Mouse (Mus musculus): ENCODE measurements around the gene Galnt18. TPM values are rescaled to one million over a fixed set of nuclear protein-coding genes. Genes with fewer than 3 reads are reported as not detected.

Gene Galnt18
- polyA plus RNA-seq, 1 experiment from 2014 or later, result 10.2 TPM

DNA sequence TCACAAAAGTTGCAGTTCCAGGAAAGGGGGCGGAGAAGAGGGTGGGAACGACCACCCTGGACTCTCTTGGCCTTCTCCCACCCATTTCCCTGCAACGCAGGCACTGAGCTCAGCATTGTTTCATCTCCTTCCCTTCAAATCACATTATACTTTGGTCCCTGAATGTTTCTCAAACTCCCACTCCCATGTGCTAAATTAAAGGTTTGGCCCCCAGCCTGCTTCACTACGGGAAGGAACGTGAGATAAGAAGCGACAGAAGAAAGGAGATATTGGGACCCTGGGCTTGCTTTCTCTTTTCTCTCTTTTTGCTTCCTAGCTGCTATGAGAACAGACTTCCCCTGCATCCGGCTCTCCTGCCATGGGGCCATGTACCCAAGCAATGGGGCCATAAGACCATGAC lies 55.0 kb downstream of the Galnt18 start:
- 81% methylated on average over 7 of the region's 7 CpGs for WGBS
- Histone ChIP-seq H3K9ac (replicated peaks) (no peak overlapping the region), H3K36me3 (no peaks in the 10 kb centered on the region), H3K4me1 (peaks cover 12% of the 10 kb centered on the region), H3K27ac (replicated peaks) (no peak overlapping the region), H3K27me3 (no peaks in the 10 kb centered on the region), H3K9me3 (no peaks in the 10 kb centered on the region), H3K4me3 (no peak overlapping the region), H3K4me2 (replicated peaks) (no peak overlapping the region)
- ATAC-seq (replicated peaks), result no peak

DNA sequence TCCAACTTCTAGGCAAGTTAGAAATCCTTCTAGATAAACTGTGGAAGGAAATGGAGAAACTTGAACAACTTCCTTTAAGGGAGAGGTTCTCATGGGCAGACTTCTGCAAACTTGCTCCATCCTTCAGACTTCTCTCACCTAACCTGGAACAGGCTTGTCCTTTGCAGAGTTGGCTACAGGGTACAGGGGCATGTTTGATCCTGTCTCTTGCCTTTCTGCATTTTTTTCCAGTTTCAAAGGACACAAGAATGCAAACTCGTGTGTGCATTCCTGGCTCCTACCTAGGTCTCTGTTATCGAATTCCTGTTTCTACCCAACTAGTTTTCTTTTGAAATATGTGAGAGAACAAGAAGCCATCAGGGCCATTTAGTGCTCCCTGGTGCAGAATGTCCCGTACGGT lies 55.8 kb downstream of the Galnt18 start:
- no peak for ATAC-seq (replicated peaks)

DNA sequence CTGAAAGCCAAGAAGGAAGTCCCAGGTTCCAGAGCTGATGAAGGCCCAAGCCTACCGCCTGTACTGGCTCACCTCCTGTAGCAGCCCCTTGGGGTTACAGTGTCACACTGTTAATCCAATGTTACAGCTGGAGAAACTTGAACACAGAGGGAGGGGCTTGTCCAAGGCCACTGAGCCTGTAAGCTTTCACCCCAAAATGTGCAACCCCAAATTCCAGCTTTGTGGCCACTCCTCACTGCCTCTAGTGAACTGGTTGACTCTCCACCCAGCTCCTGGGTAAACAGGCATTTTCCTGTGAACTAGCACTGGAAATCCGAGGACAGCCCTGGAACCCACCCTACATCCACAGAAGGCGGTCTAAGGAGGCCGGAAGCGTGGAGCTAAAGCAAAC lies 58.5 kb downstream of the Galnt18 start:
- no peak for ATAC-seq (replicated peaks)
- Histone ChIP-seq H3K9ac (replicated peaks) (no peak overlapping the region), H3K4me1 (peaks cover 14% of the 10 kb centered on the region), H3K4me3 (no peak overlapping the region), H3K9me3 (no peaks in the 10 kb centered on the region), H3K4me2 (replicated peaks) (no peak overlapping the region), H3K27me3 (no peaks in the 10 kb centered on the region), H3K27ac (replicated peaks) (no peak overlapping the region), H3K36me3 (no peaks in the 10 kb centered on the region)
- WGBS, result 89% methylated on average over 5 of the region's 5 CpGs

More for the DNA sequence above, 55.8 kb downstream of the Galnt18 start:
- WGBS, result 91% methylated on average over 4 of the region's 4 CpGs
- no peak overlapping the region for H3K27ac ChIP-seq (replicated peaks)
- peaks cover 14% of the 10 kb centered on the region for H3K4me1 ChIP-seq
- H3K27me3 ChIP-seq, result no peaks in the 10 kb centered on the region
- no peaks in the 10 kb centered on the region for H3K36me3 ChIP-seq
- H3K4me2 ChIP-seq (replicated peaks), result no peak overlapping the region
- H3K9me3 ChIP-seq, result no peaks in the 10 kb centered on the region
- no peak overlapping the region for H3K9ac ChIP-seq (replicated peaks)
- no peak overlapping the region for H3K4me3 ChIP-seq

DNA sequence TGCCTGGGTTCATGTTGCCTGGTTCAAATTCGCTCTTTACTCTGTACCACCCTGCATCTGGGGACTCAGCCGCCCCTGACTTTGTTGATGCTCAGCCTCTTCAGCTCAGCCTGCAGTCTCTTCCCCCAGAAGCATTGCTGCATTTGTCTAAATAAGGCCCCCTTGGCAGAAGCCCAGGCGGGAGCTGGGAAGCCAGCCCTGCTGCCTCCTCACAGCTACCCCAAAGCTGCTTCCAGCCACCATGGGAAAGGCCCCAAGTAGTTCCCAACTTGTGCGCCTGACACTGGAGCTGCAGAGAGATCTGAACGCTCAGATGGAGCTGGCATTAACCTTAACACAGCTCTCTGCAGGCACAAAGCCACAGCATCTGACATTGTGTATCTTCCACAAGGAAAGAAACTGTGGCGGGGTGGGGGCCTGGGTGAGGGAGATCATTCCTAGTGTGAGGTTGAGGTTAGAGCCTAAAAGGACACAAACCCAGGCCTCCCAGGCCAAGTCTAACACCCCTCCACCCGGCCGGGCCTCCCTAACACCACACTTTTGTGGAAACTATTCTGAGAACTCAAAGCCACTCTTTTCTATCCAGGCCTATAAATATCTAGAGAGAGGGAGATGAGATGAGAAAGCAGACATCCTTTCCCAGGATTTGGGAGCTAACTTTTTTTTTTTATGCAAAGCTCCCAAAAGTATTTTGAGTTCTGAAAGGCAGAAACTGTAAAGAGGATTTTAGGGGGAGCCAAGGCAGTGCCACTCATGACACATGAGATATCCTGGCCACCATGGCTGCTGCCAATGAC lies 59.1 kb downstream of the Galnt18 start:
- WGBS, result 54% methylated on average over 8 of the region's 8 CpGs
- Histone ChIP-seq H3K4me3 (no peak overlapping the region), H3K27me3 (no peaks in the 10 kb centered on the region), H3K36me3 (no peaks in the 10 kb centered on the region), H3K4me1 (peaks cover 14% of the 10 kb centered on the region), H3K27ac (replicated peaks) (peak overlapping the region; percentile 25), H3K9ac (replicated peaks) (no peak overlapping the region), H3K4me2 (replicated peaks) (no peak overlapping the region), H3K9me3 (no peaks in the 10 kb centered on the region)
- ATAC-seq (replicated peaks), result peak; percentile 63; the same call in 1 of the 2 replicates

DNA sequence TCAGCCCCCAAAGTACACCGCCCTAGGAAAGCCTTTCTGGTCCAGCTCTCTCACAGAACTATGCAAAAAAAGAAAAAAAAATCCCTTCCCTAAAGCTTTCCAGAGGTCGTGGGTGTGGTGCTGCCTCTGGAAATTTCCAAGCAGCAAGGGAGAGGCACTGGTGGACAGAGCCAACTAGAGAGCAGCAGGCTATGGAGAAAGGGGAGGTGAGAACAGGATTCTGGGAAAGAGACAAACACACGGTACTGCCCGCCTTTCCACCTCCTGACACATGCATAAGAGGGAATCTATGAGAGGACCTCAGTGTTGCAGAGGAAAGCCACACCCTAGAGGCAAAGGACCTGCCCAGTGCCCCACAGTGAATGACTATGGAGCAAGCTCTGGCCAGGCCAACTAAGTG lies 60.9 kb downstream of the Galnt18 start:
- Histone ChIP-seq H3K4me2 (replicated peaks) (no peak overlapping the region), H3K4me3 (no peak overlapping the region), H3K9me3 (no peaks in the 10 kb centered on the region), H3K27ac (replicated peaks) (no peak overlapping the region), H3K36me3 (no peaks in the 10 kb centered on the region), H3K4me1 (peaks cover 14% of the 10 kb centered on the region), H3K9ac (replicated peaks) (no peak overlapping the region), H3K27me3 (no peaks in the 10 kb centered on the region)
- WGBS, result 83% methylated on average over 4 of the region's 4 CpGs
- no peak for ATAC-seq (replicated peaks)

DNA sequence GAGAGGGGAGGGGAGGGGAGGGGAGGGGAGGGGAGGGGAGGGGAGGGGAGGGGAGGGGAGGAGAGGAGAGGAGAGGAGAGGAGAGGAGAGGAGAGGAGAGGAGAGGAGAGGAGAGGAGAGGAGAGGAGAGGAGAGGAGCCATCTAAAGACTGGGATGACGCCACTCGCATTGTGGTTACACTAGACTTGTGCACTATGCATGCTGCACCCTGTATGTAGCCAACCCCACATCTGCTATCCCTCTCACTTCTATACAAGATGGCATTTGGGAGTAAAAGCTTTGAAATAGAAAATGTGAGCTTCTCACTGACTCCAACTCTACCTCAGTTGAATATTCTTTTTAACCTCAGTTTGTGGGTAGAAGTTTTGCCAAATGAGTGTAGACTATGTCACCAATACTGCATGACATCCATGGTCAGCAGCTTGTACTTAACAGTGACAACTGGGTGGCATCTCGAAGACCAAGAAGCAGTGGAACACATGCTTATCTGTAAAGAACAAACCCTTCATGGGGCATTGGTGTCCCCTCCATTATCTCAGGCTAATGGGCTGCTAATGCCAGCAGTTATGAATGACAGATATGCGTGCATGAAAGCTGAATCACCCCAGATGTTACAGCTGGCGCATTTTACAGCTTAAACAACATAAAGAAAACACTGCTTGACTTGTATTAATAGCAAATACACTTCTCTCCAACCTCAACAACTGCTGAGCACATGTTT lies 65.0 kb downstream of the Galnt18 start:
- ATAC-seq (replicated peaks), result no peak
- Histone ChIP-seq H3K9me3 (no peaks in the 10 kb centered on the region), H3K27ac (replicated peaks) (no peak overlapping the region), H3K4me1 (peaks cover 3% of the 10 kb centered on the region), H3K27me3 (no peaks in the 10 kb centered on the region), H3K4me3 (no peak overlapping the region), H3K9ac (replicated peaks) (no peak overlapping the region), H3K36me3 (no peaks in the 10 kb centered on the region), H3K4me2 (replicated peaks) (no peak overlapping the region)
- WGBS, result 80% methylated on average over 5 of the region's 5 CpGs

DNA sequence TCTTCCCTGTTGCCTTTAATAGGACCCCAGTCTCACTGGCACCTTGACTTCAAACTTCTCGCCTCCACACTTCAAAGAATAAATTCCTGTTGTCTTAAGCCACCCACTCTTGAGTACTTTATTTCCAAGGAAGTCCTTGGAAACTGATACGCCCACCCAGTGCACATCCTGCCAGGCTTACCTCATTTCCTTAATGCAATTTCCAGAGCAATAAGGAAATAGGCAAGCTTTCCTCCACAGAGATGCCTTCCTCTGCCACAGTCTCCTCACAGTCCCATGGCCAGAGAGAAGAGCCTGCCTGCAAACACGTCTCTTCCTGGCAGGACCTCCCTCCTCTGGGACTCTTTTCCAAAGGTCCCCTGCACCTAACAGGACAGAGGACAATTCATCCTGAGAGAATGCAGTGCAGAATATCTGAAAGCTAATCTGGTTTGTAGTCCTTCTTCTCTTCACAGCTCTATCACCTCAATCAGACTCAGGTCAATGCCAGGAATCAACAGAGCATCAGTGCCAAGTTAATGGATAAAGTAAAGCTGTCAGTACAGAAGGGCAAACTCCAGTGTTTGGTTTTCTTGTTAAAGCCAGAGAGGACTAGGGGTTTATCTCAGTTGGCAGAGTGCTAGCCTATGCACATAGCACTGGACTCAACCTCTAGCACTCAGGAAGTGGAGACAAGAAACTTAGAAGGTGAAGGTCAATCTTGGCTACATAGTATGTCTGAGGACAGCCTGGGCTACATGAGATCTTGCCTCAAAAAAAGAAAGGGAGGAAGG lies 65.8 kb downstream of the Galnt18 start:
- H3K27me3 ChIP-seq, result no peaks in the 10 kb centered on the region
- H3K4me1 ChIP-seq, result no peaks in the 10 kb centered on the region
- H3K9me3 ChIP-seq, result no peaks in the 10 kb centered on the region
- 82% methylated on average over 3 of the region's 3 CpGs for WGBS
- ATAC-seq (replicated peaks), result no peak
- no peak overlapping the region for H3K4me3 ChIP-seq
- H3K27ac ChIP-seq (replicated peaks), result no peak overlapping the region
- no peaks in the 10 kb centered on the region for H3K36me3 ChIP-seq
- H3K4me2 ChIP-seq (replicated peaks), result no peak overlapping the region
- H3K9ac ChIP-seq (replicated peaks), result no peak overlapping the region

DNA sequence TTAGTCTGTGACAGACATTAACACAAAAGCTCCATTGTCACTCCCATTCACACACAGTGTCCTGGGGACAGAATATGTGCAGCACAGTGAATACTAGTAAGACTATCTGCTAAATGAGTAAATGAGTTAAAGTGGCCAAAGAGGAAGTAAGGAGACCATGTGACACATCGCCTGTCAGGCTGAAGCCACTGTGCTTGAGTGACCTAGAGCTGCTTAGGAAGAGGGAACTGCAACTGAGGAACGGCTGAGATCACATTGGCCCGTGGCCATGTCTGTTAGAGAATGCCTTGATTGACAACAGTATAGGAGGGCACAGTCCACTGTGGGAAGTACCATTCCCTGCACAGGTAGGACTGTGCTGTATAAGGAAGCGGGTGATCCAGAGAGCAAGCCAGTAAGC lies 67.0 kb downstream of the Galnt18 start:
- H3K27ac ChIP-seq (replicated peaks), result no peak overlapping the region
- H3K4me1 ChIP-seq, result no peaks in the 10 kb centered on the region
- H3K4me2 ChIP-seq (replicated peaks), result no peak overlapping the region
- H3K4me3 ChIP-seq, result no peak overlapping the region
- ATAC-seq (replicated peaks), result no peak
- 69% methylated on average over 4 of the region's 4 CpGs for WGBS
- no peaks in the 10 kb centered on the region for H3K36me3 ChIP-seq
- no peaks in the 10 kb centered on the region for H3K27me3 ChIP-seq
- H3K9ac ChIP-seq (replicated peaks), result no peak overlapping the region
- H3K9me3 ChIP-seq, result no peaks in the 10 kb centered on the region

DNA sequence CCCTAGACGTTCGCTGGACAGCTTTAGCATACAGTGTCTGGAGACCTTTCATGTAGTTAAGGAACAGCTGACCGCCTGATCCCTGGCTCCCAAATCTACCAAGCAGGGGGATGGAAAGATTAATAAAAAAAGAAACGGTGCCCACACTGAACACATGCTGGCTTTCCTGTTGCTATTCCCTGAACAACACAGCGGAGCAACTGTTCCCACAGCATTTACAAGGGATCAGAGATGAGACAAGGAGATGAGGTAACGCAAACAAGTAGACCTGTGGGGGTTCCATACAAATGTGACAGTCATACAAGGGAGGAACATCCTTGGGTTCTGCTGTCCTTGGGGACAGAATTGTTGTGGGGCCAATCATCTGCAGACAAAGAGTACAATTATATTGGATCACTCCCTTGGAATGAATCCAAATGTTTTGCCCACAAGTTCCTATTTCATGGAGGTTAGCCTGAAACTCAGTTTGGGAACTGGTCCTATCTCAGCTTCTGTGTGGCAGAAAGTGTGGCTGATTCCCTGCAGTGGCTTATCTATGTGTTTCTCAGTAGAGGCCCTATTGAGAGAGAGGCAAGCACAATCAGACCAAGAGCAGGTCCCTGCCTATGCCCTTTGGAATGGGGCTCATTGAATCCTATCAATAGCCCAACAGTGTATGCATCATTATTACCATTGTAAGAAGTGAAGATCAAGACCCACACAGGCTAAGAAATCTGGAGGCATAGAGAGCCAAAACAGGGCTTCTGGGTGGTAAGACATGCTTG lies 68.5 kb downstream of the Galnt18 start:
- H3K27ac ChIP-seq (replicated peaks), result no peak overlapping the region
- ATAC-seq (replicated peaks), result no peak
- no peaks in the 10 kb centered on the region for H3K36me3 ChIP-seq
- no peaks in the 10 kb centered on the region for H3K27me3 ChIP-seq
- H3K4me1 ChIP-seq, result no peaks in the 10 kb centered on the region
- no peak overlapping the region for H3K4me2 ChIP-seq (replicated peaks)
- 85% methylated on average over 6 of the region's 6 CpGs for WGBS
- H3K9ac ChIP-seq (replicated peaks), result no peak overlapping the region
- H3K9me3 ChIP-seq, result no peaks in the 10 kb centered on the region
- no peak overlapping the region for H3K4me3 ChIP-seq

DNA sequence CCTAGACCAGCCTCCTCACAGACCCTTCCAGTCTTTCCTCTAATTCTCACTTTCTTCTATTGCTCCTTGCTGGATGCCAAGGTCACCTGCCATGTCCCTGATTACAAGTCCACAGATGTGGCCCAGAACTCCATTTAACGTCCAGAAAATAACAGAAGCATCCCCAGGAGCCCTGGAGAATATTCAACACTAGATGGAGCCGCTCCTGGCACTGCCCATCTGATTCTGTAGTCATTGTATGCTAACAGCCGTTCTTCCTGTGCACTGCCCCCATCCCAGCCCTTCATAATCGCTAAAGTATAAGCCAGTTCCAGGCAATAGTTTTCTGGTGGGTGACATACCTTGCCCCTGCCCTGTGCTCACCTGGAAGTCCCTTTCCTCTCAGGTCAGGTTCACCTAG lies 69.5 kb downstream of the Galnt18 start:
- H3K27ac ChIP-seq (replicated peaks), result no peak overlapping the region
- H3K4me3 ChIP-seq, result no peak overlapping the region
- H3K9ac ChIP-seq (replicated peaks), result no peak overlapping the region
- no peaks in the 10 kb centered on the region for H3K36me3 ChIP-seq
- no peak overlapping the region for H3K4me2 ChIP-seq (replicated peaks)
- H3K27me3 ChIP-seq, result no peaks in the 10 kb centered on the region
- no peaks in the 10 kb centered on the region for H3K9me3 ChIP-seq
- H3K4me1 ChIP-seq, result no peaks in the 10 kb centered on the region
- no peak for ATAC-seq (replicated peaks)
- WGBS, result 55% methylated on average over 4 of the region's 4 CpGs

DNA sequence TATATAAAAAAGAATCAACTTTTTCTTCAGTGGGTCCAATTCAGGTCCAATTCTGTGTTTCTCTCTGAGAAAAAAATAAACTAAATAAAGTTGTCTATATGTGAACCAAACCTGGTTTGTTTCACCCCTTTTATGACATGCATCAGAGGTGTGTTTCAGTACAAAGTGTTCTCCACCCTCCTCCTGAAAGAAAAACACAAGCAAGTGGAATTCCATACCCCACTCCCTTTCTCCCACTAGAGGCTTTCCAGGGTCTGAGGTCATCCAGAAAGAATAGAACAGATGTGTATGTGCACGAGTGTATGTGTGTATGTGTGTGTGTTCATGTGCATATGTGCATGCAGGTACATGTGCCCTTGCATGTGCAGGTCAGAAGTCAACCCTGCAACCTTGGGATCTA lies 71.2 kb downstream of the Galnt18 start:
- ATAC-seq (replicated peaks), result no peak
- H3K4me2 ChIP-seq (replicated peaks), result no peak overlapping the region
- no peaks in the 10 kb centered on the region for H3K27me3 ChIP-seq
- 58% methylated on average over 1 of the region's 1 CpGs for WGBS
- H3K36me3 ChIP-seq, result no peaks in the 10 kb centered on the region
- H3K9me3 ChIP-seq, result no peaks in the 10 kb centered on the region
- no peak overlapping the region for H3K27ac ChIP-seq (replicated peaks)
- no peak overlapping the region for H3K4me3 ChIP-seq
- no peaks in the 10 kb centered on the region for H3K4me1 ChIP-seq
- H3K9ac ChIP-seq (replicated peaks), result no peak overlapping the region

DNA sequence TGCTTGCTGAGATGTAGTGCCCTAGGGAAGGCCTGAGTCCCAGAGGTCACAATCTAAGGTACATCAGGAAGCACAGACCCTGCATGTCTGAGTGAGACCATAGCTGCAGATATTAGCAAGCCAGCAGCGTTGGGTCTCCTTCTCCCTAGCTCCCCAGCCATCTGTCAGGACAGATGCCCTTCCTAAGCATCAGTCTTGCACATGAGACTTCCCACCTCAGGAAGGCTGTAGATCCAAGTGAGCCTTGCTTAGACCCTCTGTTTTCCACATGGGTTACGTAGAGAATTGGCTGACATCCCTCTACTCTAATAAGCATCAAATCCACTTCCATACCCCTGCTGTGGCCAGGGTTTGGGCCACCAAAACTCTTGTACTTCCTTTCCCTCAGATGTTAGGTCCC lies 76.8 kb downstream of the Galnt18 start:
- Histone ChIP-seq H3K9me3 (no peaks in the 10 kb centered on the region), H3K4me3 (no peak overlapping the region), H3K36me3 (no peaks in the 10 kb centered on the region), H3K4me2 (replicated peaks) (no peak overlapping the region), H3K27ac (replicated peaks) (no peak overlapping the region), H3K4me1 (no peaks in the 10 kb centered on the region), H3K9ac (replicated peaks) (no peak overlapping the region), H3K27me3 (no peaks in the 10 kb centered on the region)
- WGBS, result 80% methylated on average over 2 of the region's 2 CpGs
- ATAC-seq (replicated peaks), result no peak
